Mouse (Mus musculus): ENCODE measurements at regions not wholly inside any gene's neighbourhood (a gene's known extent, or its start where the extent isn't known, plus 50 kb on each side); places are given as distances from the start of the nearest gene placed in this dataset.

DNA sequence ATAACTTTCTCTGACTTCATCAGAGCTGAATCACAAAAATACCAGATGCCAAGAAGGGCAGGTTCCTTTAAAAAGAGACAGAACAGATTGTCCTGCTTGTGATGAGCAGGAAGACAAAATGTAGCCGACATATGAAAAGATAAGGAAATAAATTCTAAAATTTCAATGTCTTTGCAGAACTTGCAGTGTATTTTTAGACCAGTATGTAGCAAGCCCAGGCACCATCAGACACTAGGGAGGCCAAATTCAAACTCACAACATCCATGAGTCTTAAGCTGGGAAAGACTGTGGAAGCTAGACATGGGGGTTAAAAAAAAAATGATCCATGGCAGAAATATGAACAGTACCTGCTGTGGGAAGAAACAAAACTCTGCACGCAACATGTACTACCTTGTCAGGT is 564.7 kb upstream of the Intu start:
- TF ChIP-seq CTCF (IDR thresholded peaks at IDR 0.05; ENCODE audit: low read depth, low read length): no peak
- TF ChIP-seq EP300 (IDR thresholded peaks at IDR 0.05; ENCODE audit: insufficient read depth, low read depth, low read length): no peak
- TF ChIP-seq POLR2A (IDR thresholded peaks at IDR 0.05; ENCODE audit: insufficient read depth, low read length): no peak
